ENCODE assay signal across 13 mouse cellular contexts in the genomic region with DNA sequence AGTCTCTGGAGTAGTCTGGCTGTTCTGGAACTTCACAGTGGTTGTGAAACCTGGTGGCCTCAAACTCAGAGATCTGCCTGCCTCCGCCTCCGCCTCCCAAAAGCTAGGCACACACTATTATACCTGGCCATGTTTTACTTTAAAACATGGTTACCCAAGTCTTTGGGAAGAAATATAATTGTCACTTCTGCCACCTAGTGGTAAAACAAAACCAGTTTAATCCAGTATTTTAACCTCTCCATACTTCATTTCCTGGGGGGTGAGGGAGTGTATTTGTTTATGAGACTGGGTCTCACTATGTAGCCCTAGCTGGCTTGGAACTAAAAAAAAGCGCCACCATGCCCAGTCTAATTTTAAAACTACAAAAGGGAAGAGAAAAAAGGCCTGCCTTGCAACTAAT. TPM values are rescaled to one million over a fixed set of nuclear protein-coding genes. Genes with fewer than 3 reads are reported as not detected.
DNase-seq lines count a peak whose midpoint lies in the region; ATAC-seq and TF ChIP-seq lines count a peak whose summit lies in the region.
"Had no signal": no experiment of that assay in that cellular context is flagged by ENCODE, and none has a peak within 500 bp of the region (broad histone marks: within the 10 kb centered on the region; RNA-seq: fewer than 3 reads in every experiment).

No protein-coding gene starts in this region.

- H3K27ac ChIP-seq in lung, embryonic 14.5 days (ENCODE audit: low read depth): no peak overlapping the region
- H3K27ac ChIP-seq: liver, embryonic 13.5 days had no signal

- DNase-seq in frontal cortex, postnatal 25 days (ENCODE audit: low spot score in 2 of 2): no peak
- peak; percentile 62 for DNase-seq in lung, embryonic 14.5 days
- DNase-seq in lung, adult 18-20 months: no peak
- DNase-seq in MN1 (ENCODE audit: low spot score): peak; percentile 37
- DNase-seq in retina, postnatal 1 day: peak; percentile 42
- DNase-seq in urinary bladder, postnatal 14 days (ENCODE audit: low spot score): no peak
- no peak for DNase-seq in cerebellum, adult 18-20 months
- DNase-seq: adrenal gland, postnatal 14 days; cerebellum, adult 9-10 months; gastrocnemius, postnatal 36 days; heart, postnatal 4 days; liver, embryonic 13.5 days had no signal

- 79% methylated on average over 3 of the region's 3 CpGs for WGBS in lung, embryonic 14.5 days

- H3K9me3 ChIP-seq in lung, embryonic 14.5 days (ENCODE audit: low read depth, low read length): no peaks in the 10 kb centered on the region
- H3K9me3 ChIP-seq: liver, embryonic 13.5 days had no signal

- H3K4me3 ChIP-seq in lung, embryonic 14.5 days (ENCODE audit: low read depth, low read length): no peak overlapping the region
- H3K4me3 ChIP-seq: liver, embryonic 13.5 days had no signal

- H3K4me2 ChIP-seq in lung, embryonic 14.5 days: no peak overlapping the region
- H3K4me2 ChIP-seq: liver, embryonic 13.5 days had no signal

- peaks cover 49% of the 10 kb centered on the region for H3K36me3 ChIP-seq in lung, embryonic 14.5 days (ENCODE audit: insufficient read depth)

- no peak overlapping the region for H3K9ac ChIP-seq in lung, embryonic 14.5 days
- H3K9ac ChIP-seq: liver, embryonic 13.5 days had no signal

- peak; percentile 45 for TF ChIP-seq CTCF in lung, embryonic 14.5 days (IDR thresholded peaks at IDR 0.05; ENCODE audit: low read depth)

- ATAC-seq in frontal cortex, adult (ENCODE audit: low TSS enrichment): peak; percentile 60; the same call in 1 of the 2 replicates
- no peak for ATAC-seq in lung, embryonic 14.5 days (ENCODE audit: insufficient read depth)

- no peaks in the 10 kb centered on the region for H3K4me1 ChIP-seq in lung, embryonic 14.5 days (ENCODE audit: insufficient read depth)

- H3K27me3 ChIP-seq in lung, embryonic 14.5 days (ENCODE audit: insufficient read depth, low read length): no peaks in the 10 kb centered on the region
- H3K27me3 ChIP-seq: liver, embryonic 13.5 days had no signal

RNA-seq across cellular contexts. Expression of gene Pcgf6, which starts 7.1 kb away (rescaled TPM):
- 22.8 and 26.7 TPM in 2 replicates for polyA plus RNA-seq in lung, embryonic 14.5 days (2014; fragmentation: Nextera tagmentation; extraction: Ambion mirVana)

RNA-seq across cellular contexts. Expression of gene Taf5, which starts 23.9 kb away (rescaled TPM):
- polyA plus RNA-seq in lung, embryonic 14.5 days (2014; fragmentation: Nextera tagmentation; extraction: Ambion mirVana): 9.5 and 9.7 TPM in 2 replicates

RNA-seq across cellular contexts. Expression of gene Nt5c2, which starts 28.7 kb away (rescaled TPM):
- polyA plus RNA-seq in lung, embryonic 14.5 days (2014; fragmentation: Nextera tagmentation; extraction: Ambion mirVana): 69.5 and 81.2 TPM in 2 replicates

RNA-seq across cellular contexts. Expression of gene Ina, which starts 29.1 kb away (rescaled TPM):
- 0.37 and 0.58 TPM in 2 replicates for polyA plus RNA-seq in lung, embryonic 14.5 days (2014; fragmentation: Nextera tagmentation; extraction: Ambion mirVana)

RNA-seq across cellular contexts. Expression of gene Usmg5, which starts 46.8 kb away (rescaled TPM):
- 956 and 1,068 TPM in 2 replicates for polyA plus RNA-seq in lung, embryonic 14.5 days (2014; fragmentation: Nextera tagmentation; extraction: Ambion mirVana)

Comparison
In these comparisons a context has a peak if more than half of its experiments do, and no peak if none do; other contexts are left out.
1. DNase-seq: peak in lung, embryonic 14.5 days (single experiment), MN1 (single experiment) and retina, postnatal 1 day (single experiment); none in frontal cortex, postnatal 25 days (0 of 2), lung, adult 18-20 months (0 of 2), urinary bladder, postnatal 14 days (single experiment) and cerebellum, adult 18-20 months (0 of 2).